Mouse (Mus musculus) cerebellum, adult (tissue): ENCODE results near the gene Atxn7l3b.

Source experiments
- ATAC-seq: cut with Nextera tagmentation; 2 replicates; pipeline ENCODE4 v1.9.2; 2017; ENCODE audit warnings: mild to moderate bottlenecking, moderate library complexity, mixed read lengths; ENCODE audit not compliant: insufficient number of reproducible peaks, low FRiP score, low TSS enrichment

Atxn7l3b gene

GRCm38 (mm10) chr10:112876655-112877393 is 52.0 kb downstream of the Atxn7l3b start:
- ATAC-seq, result no peak
